Mouse (Mus musculus) hindbrain, embryonic 15.5 days (tissue): ENCODE data around the gene Tmem243. TPM values are rescaled to one million over a fixed set of nuclear protein-coding genes. Genes with fewer than 3 reads are reported as not detected.

Experiments
- ATAC-seq: fragments of 200-750 bp; cut with Nextera tagmentation; 2 replicates; pipeline ENCODE4 v1.8.0; 2017; ENCODE audit warnings: low read depth, moderate number of reproducible peaks, moderate TSS enrichment; ENCODE audit not compliant: low FRiP score
- H3K27ac ChIP-seq: fragments of 300-500 bp; sonication (generic); replicated peaks from 2 replicates; pipeline ENCODE4 v1.5.1; 2015; ENCODE audit warnings: mild to moderate bottlenecking, inconsistent platforms
- H3K27me3 ChIP-seq: fragments of 300-500 bp; sonication (generic); 2 replicates; pipeline ENCODE4 v1.6.1; 2015; ENCODE audit warnings: control low read depth, inconsistent platforms
- H3K36me3 ChIP-seq: fragments of 300-500 bp; sonication (generic); 2 replicates; pipeline ENCODE4 v1.6.1; 2015; ENCODE audit warnings: control low read depth, inconsistent platforms
- H3K4me1 ChIP-seq: fragments of 300-500 bp; sonication (generic); replicated peaks from 2 replicates; pipeline ENCODE4 v1.6.1; 2015; ENCODE audit warnings: control low read depth, inconsistent platforms
- H3K4me2 ChIP-seq: fragments of 300-500 bp; sonication (generic); 2 replicates; pipeline ENCODE4 v1.6.1; 2015; ENCODE audit warnings: moderate library complexity, mild to moderate bottlenecking, inconsistent platforms
- H3K4me3 ChIP-seq: fragments of 300-500 bp; sonication (generic); 2 replicates; pipeline ENCODE4 v1.5.1; 2015; ENCODE audit warnings: mild to moderate bottlenecking, inconsistent platforms
- H3K9ac ChIP-seq: fragments of 300-500 bp; sonication (generic); 2 replicates; pipeline ENCODE4 v1.6.1; 2015; ENCODE audit warnings: inconsistent platforms
- H3K9me3 ChIP-seq: fragments of 300-500 bp; sonication (generic); 2 replicates; pipeline ENCODE4 v1.6.1; 2016; ENCODE audit warnings: control low read depth, inconsistent platforms
- WGBS: fragments of 180-500 bp; shearing (Covaris S2); methylation state at CpG from one replicate; pipeline ENCODE4 v1.1.7; 2015; 5-methylcytosine and 5-hydroxymethylcytosine counted together
- polyA plus RNA-seq: library from polyadenylated mRNA; unstranded; fragments of >200 nt; fragmentation: Nextera tagmentation; extraction: Ambion mirVana; gene quantifications from 2 replicates; pipeline ENCODE4 v1.2.1, GENCODE M21; 2015

The Tmem243 gene
- polyA plus RNA-seq, 1 experiment from 2014 or later, result 10.6 TPM

- Histone ChIP-seq H3K4me1 (no peaks in the 10 kb centered on the region), H3K27me3 (no peaks in the 10 kb centered on the region), H3K4me2 (no peak overlapping the region), H3K9ac (no peak overlapping the region), H3K9me3 (no peaks in the 10 kb centered on the region), H3K4me3 (no peak overlapping the region), H3K27ac (no peak overlapping the region), H3K36me3 (no peaks in the 10 kb centered on the region)
- 0 out of 2 replicates have a peak, but pooled peaks have one; percentile 34 for ATAC-seq
- WGBS, result 87% methylated on average over 3 of the region's 3 CpGs
Observed at GRCm38 (mm10) chr5:9086924-9087719, 13.3 kb upstream of the Tmem243 start.

- no peak overlapping the region for H3K4me3 ChIP-seq
- 85% methylated on average over 6 of the region's 6 CpGs for WGBS
Observed at GRCm38 (mm10) chr5:9090493-9091106, 9.9 kb upstream of the Tmem243 start.

GRCm38 (mm10) chr5:9092716-9093115 is 7.8 kb upstream of the Tmem243 start:
- Histone ChIP-seq H3K4me3 (no peak overlapping the region), H3K36me3 (no peaks in the 10 kb centered on the region), H3K27me3 (no peaks in the 10 kb centered on the region), H3K27ac (no peak overlapping the region), H3K4me2 (no peak overlapping the region), H3K9ac (no peak overlapping the region), H3K4me1 (no peaks in the 10 kb centered on the region), H3K9me3 (no peaks in the 10 kb centered on the region)
- ATAC-seq, result no peak
- 88% methylated on average over 1 of the region's 1 CpGs for WGBS

More at GRCm38 (mm10) chr5:9090493-9091106, 9.9 kb upstream of the Tmem243 start:
- Histone ChIP-seq H3K9ac (no peak overlapping the region), H3K36me3 (no peaks in the 10 kb centered on the region), H3K9me3 (no peaks in the 10 kb centered on the region), H3K4me2 (no peak overlapping the region), H3K27me3 (no peaks in the 10 kb centered on the region), H3K27ac (no peak overlapping the region), H3K4me1 (no peaks in the 10 kb centered on the region)
- ATAC-seq, result no peak

GRCm38 (mm10) chr5:9093490-9093889 is 7.0 kb upstream of the Tmem243 start:
- no peaks in the 10 kb centered on the region for H3K36me3 ChIP-seq
- 88% methylated on average over 4 of the region's 4 CpGs for WGBS
- H3K27me3 ChIP-seq, result peaks cover under 1% of the 10 kb centered on the region; the same call in 1 of the 2 replicates
- no peak overlapping the region for H3K4me3 ChIP-seq
- ATAC-seq, result no peak
- H3K27ac ChIP-seq, result no peak overlapping the region
- H3K9me3 ChIP-seq, result no peaks in the 10 kb centered on the region
- H3K4me2 ChIP-seq, result no peak overlapping the region
- H3K4me1 ChIP-seq, result no peaks in the 10 kb centered on the region
- H3K9ac ChIP-seq, result no peak overlapping the region

- WGBS, result under 1% methylated on average over 80 of the region's 83 CpGs
Observed at GRCm38 (mm10) chr5:9100849-9101801, 657 bp downstream of the Tmem243 start.

GRCm38 (mm10) chr5:9102696-9103095 is 2.2 kb downstream of the Tmem243 start:
- WGBS, result 96% methylated on average over 2 of the region's 2 CpGs
- ATAC-seq, result no peak
- no peak overlapping the region for H3K9ac ChIP-seq
- H3K27me3 ChIP-seq, result peaks cover 9% of the 10 kb centered on the region; the same call in 1 of the 2 replicates
- no peaks in the 10 kb centered on the region for H3K9me3 ChIP-seq
- H3K4me1 ChIP-seq, result peaks cover 12% of the 10 kb centered on the region
- H3K27ac ChIP-seq, result no peak overlapping the region
- H3K36me3 ChIP-seq, result no peaks in the 10 kb centered on the region
- no peak overlapping the region for H3K4me3 ChIP-seq
- no peak overlapping the region for H3K4me2 ChIP-seq

More at GRCm38 (mm10) chr5:9100849-9101801, 657 bp downstream of the Tmem243 start:
- Histone ChIP-seq H3K27me3 (peaks cover 9% of the 10 kb centered on the region; the same call in 1 of the 2 replicates), H3K27ac (peak overlapping the region; percentile 71; the same call in 1 of the 2 replicates), H3K36me3 (no peaks in the 10 kb centered on the region), H3K9me3 (no peaks in the 10 kb centered on the region), H3K4me1 (peaks cover 12% of the 10 kb centered on the region), H3K4me3 (peak overlapping the region; percentile 91), H3K9ac (peak overlapping the region; percentile 58), H3K4me2 (peak overlapping the region; percentile 94)
- peak; percentile 87 for ATAC-seq

- Histone ChIP-seq H3K9me3 (no peaks in the 10 kb centered on the region), H3K36me3 (no peaks in the 10 kb centered on the region), H3K27ac (no peak overlapping the region), H3K4me1 (peaks cover 12% of the 10 kb centered on the region), H3K9ac (no peak overlapping the region), H3K27me3 (peaks cover 5% of the 10 kb centered on the region; the same call in 1 of the 2 replicates), H3K4me3 (no peak overlapping the region), H3K4me2 (no peak overlapping the region)
- ATAC-seq, result no peak
- 85% methylated on average over 8 of the region's 8 CpGs for WGBS
Observed at GRCm38 (mm10) chr5:9103958-9104357, 3.5 kb downstream of the Tmem243 start.

GRCm38 (mm10) chr5:9106806-9107205 is 6.3 kb downstream of the Tmem243 start:
- ATAC-seq, result no peak
- 87% methylated on average over 6 of the region's 6 CpGs for WGBS
- no peak overlapping the region for H3K27ac ChIP-seq
- H3K36me3 ChIP-seq, result no peaks in the 10 kb centered on the region
- no peaks in the 10 kb centered on the region for H3K27me3 ChIP-seq
- H3K9me3 ChIP-seq, result no peaks in the 10 kb centered on the region
- no peaks in the 10 kb centered on the region for H3K4me1 ChIP-seq
- no peak overlapping the region for H3K9ac ChIP-seq
- no peak overlapping the region for H3K4me2 ChIP-seq
- H3K4me3 ChIP-seq, result no peak overlapping the region

GRCm38 (mm10) chr5:9107296-9108089 is 7.0 kb downstream of the Tmem243 start:
- Histone ChIP-seq H3K27ac (no peak overlapping the region), H3K9ac (no peak overlapping the region), H3K4me2 (no peak overlapping the region), H3K4me3 (no peak overlapping the region), H3K36me3 (no peaks in the 10 kb centered on the region), H3K27me3 (no peaks in the 10 kb centered on the region), H3K4me1 (no peaks in the 10 kb centered on the region), H3K9me3 (no peaks in the 10 kb centered on the region)
- WGBS, result 86% methylated on average over 8 of the region's 8 CpGs
- no peak for ATAC-seq

GRCm38 (mm10) chr5:9108490-9108889 is 8.0 kb downstream of the Tmem243 start:
- Histone ChIP-seq H3K9me3 (no peaks in the 10 kb centered on the region), H3K36me3 (no peaks in the 10 kb centered on the region), H3K9ac (no peak overlapping the region), H3K4me2 (no peak overlapping the region), H3K27ac (no peak overlapping the region), H3K27me3 (no peaks in the 10 kb centered on the region), H3K4me1 (no peaks in the 10 kb centered on the region), H3K4me3 (no peak overlapping the region)
- 93% methylated on average over 5 of the region's 5 CpGs for WGBS
- no peak for ATAC-seq

GRCm38 (mm10) chr5:9109582-9109981 is 9.1 kb downstream of the Tmem243 start:
- Histone ChIP-seq H3K9ac (no peak overlapping the region), H3K4me3 (no peak overlapping the region), H3K27me3 (no peaks in the 10 kb centered on the region), H3K4me2 (no peak overlapping the region), H3K36me3 (no peaks in the 10 kb centered on the region), H3K27ac (no peak overlapping the region), H3K4me1 (no peaks in the 10 kb centered on the region), H3K9me3 (no peaks in the 10 kb centered on the region)
- ATAC-seq, result no peak
